Mouse (Mus musculus) c-Kit-positive CD71-negative TER-119-negative erythroid progenitor cells, embryonic 14.5 days (primary cell): ENCODE results near the gene Pzp.

Experiments
- DNase-seq: peaks from one replicate; pipeline ENCODE4 v3.0.0-alpha.2; 2013; ENCODE audit warnings: low read depth

The Pzp gene

GRCm38 (mm10) chr6:128436356-128437005 is 90.0 kb downstream of the Pzp start:
- no peak for DNase-seq

- DNase-seq, result no peak
Measured at GRCm38 (mm10) chr6:128435474-128435873, 91.0 kb downstream of the Pzp start.
